Mouse (Mus musculus): Measurements from ENCODE around the gene Hspa2. TPM values are rescaled to one million over a fixed set of nuclear protein-coding genes. Genes with fewer than 3 reads are reported as not detected.

Gene Hspa2
- polyA plus RNA-seq, 1 experiment from 2014 or later, result 10.4 TPM

DNA sequence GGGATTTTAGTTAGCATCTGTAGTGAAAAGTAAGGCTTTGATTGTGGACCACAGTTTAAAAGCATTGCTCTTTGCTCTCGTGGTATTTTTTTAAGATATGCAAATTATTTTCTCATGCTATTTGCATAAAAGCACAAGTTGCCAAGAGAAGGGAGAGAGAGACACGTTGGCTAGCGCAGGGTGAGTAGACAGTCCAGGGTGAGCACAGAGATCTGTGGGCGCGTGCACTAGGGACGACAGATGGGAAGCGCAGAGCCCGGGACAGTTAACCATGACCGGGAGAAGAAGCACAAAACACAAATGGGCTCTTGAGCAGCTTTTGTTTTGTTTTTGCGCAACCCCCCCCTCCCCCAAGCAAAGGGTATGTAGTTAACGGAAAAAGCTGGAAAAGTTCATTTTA, 15.2 kb upstream of the Hspa2 start:
- 66% methylated on average over 11 of the region's 11 CpGs for WGBS

DNA sequence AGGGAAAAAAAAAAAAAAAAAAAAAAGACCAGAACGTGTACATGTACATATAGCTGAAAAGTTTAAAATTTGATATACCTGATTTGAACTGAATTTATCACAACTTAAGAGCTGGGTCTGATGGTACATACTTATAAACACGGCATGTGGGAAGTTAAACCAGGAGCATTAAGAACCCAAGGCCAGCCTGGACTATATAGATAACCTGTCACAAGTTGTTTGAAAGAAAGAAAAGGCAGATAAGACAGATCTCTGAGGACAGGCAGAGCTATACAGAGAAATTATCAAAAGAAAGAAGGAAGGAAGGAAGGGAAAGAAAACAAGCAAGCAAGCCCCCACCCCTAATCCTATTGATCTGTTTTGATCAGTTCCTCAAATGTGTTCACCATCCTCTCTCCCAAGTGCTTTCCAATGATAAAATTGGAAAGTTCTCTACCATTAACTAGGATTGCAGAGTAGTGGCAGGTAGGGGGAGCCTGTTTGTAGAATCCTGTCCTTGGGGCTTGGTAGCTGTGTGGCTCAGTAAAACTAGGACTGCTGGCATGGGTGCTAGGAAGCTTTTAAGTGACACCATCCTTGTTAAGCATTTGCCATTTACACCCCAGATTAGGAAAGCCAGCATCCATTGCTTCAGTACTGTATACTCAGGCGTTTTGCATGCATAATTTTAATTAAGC, 12.2 kb upstream of the Hspa2 start:
- H3K4me3 ChIP-seq, result no peak overlapping the region
- H3K4me2 ChIP-seq (replicated peaks), result no peak overlapping the region
- H3K27me3 ChIP-seq, result no peaks in the 10 kb centered on the region
- 83% methylated on average over 3 of the region's 3 CpGs for WGBS
- H3K4me1 ChIP-seq, result no peaks in the 10 kb centered on the region
- no peak for ATAC-seq (ENCODE audit: low FRiP score)
- no peak overlapping the region for H3K9ac ChIP-seq
- no peak overlapping the region for H3K27ac ChIP-seq
- H3K9me3 ChIP-seq (replicated peaks), result no peaks in the 10 kb centered on the region
- peaks cover 5% of the 10 kb centered on the region for H3K36me3 ChIP-seq

More for the DNA sequence above, 15.2 kb upstream of the Hspa2 start:
- no peak for ATAC-seq (ENCODE audit: low FRiP score)
- Histone ChIP-seq H3K36me3 (peaks cover 23% of the 10 kb centered on the region), H3K4me3 (no peak overlapping the region), H3K9ac (no peak overlapping the region), H3K27ac (no peak overlapping the region), H3K27me3 (no peaks in the 10 kb centered on the region), H3K4me1 (no peaks in the 10 kb centered on the region), H3K9me3 (replicated peaks) (no peaks in the 10 kb centered on the region), H3K4me2 (replicated peaks) (no peak overlapping the region)

DNA sequence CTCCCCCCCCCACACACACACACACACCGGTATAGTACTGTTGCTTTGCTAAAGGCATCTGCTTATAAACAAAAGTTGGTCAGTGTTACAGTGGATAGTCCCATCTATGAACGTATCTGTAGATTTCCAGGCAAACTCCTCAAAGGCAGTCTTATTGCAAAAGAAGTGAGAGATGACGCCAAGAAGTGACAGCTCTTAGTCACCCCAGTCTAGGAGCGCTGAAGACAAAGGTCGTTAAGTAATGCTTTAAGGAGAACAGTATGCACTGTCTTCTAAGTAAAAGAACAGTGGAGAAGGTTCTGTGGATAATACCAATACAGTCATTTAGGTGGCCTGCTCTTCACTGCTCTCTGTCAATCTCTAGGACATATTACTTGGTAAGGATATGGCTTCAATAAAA, 11.0 kb upstream of the Hspa2 start:
- WGBS, result 86% methylated on average over 5 of the region's 5 CpGs

DNA sequence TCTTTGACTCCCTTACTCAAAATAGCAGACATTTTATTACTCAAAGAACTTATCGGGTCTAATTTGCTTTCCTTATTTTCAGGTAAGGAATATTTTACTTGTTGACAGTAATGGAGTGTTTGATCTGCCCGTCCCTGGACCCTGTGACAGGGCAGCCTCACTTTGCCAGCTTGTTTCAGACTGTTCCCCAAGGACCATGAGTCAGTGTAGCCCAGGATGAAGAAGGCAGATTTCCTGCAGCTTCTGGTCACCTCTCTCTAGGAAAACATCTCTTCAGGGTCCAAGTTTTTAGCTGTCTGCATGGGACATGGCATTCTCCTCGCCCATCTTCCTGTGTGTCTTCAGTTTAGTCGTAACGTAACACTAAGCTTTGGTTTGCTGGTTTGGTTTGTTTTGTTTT, 6.7 kb upstream of the Hspa2 start:
- no peak overlapping the region for H3K9ac ChIP-seq
- no peak overlapping the region for H3K27ac ChIP-seq
- H3K4me3 ChIP-seq, result no peak overlapping the region
- no peak for ATAC-seq (ENCODE audit: low FRiP score)
- H3K27me3 ChIP-seq, result peaks cover 9% of the 10 kb centered on the region
- H3K36me3 ChIP-seq, result no peaks in the 10 kb centered on the region
- H3K4me1 ChIP-seq, result no peaks in the 10 kb centered on the region
- WGBS, result 84% methylated on average over 5 of the region's 5 CpGs
- no peaks in the 10 kb centered on the region for H3K9me3 ChIP-seq (replicated peaks)
- no peak overlapping the region for H3K4me2 ChIP-seq (replicated peaks)

More for the DNA sequence above, 11.0 kb upstream of the Hspa2 start:
- no peak overlapping the region for H3K4me3 ChIP-seq
- no peaks in the 10 kb centered on the region for H3K9me3 ChIP-seq (replicated peaks)
- ATAC-seq (ENCODE audit: low FRiP score), result no peak
- H3K4me1 ChIP-seq, result no peaks in the 10 kb centered on the region
- no peak overlapping the region for H3K4me2 ChIP-seq (replicated peaks)
- no peaks in the 10 kb centered on the region for H3K27me3 ChIP-seq
- no peak overlapping the region for H3K27ac ChIP-seq
- H3K36me3 ChIP-seq, result no peaks in the 10 kb centered on the region
- no peak overlapping the region for H3K9ac ChIP-seq

DNA sequence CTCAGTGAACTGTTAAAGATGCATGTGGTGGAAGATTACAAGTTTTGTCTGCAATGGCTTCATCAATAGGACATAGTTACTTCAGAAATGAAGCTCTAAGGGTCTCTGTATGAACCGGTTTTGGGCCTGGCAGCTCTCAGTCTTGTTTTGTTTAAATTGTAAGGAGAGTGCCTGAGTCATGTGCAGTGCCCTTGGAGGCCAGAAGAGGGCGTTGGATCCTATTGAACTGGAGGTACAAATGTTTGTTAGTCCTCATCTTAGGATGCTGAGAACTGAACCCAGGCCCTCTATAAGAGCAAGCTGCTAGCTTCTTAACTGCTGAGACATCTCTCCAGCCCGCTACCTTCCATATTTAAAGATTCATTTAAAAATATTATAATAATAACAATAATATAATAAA, 2.3 kb upstream of the Hspa2 start:
- Histone ChIP-seq H3K4me3 (no peak overlapping the region), H3K9ac (no peak overlapping the region), H3K4me1 (peaks cover 20% of the 10 kb centered on the region), H3K27ac (no peak overlapping the region), H3K27me3 (peaks cover 30% of the 10 kb centered on the region), H3K9me3 (replicated peaks) (no peaks in the 10 kb centered on the region), H3K4me2 (replicated peaks) (no peak overlapping the region), H3K36me3 (no peaks in the 10 kb centered on the region)
- ATAC-seq (ENCODE audit: low FRiP score), result no peak
- 57% methylated on average over 3 of the region's 3 CpGs for WGBS

DNA sequence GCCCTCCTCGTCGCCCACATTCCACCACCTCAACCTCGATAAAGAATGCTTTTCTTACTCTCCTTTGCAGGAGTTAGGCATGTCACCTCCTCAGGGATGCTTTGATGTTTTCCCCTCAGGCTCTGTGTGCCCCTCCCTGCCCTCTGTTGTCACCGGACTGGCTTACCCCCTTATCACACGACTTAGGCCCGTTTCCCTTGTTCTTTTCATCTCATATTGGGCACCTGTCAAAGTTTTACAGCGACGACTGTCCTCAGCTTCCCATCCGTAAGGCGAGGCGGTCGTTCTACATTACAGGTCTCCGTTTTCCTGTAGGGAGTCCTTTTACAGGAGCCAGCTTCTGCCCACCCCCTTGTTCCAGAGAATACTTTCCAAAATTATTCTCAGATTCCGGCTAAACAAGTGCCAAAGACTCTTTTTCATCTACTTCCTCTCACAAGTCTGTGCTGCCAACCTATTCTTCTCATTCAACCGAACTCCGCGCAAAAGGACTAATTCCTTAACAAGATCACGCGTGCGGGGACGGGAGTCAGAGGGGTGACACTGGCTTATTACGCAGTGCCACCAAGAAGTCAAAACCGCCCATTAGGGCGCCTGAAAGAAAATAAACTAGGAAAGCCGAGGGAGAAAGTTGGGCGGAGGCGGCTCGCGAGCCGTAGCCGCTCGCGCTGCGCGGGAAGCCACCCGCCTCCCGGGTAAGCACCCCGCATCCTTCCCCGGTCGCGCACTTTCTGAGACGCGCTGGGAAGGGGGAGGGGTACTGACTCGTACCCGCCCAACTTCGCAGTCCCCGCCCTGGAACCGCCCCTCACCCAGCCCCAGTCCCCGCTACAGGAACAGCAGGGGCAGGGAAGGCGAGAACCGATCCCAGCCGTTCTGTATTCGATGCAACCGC, 738 bp upstream of the Hspa2 start:
- Histone ChIP-seq H3K27ac (peak overlapping the region; percentile 89), H3K9me3 (replicated peaks) (no peaks in the 10 kb centered on the region), H3K9ac (peak overlapping the region; percentile 66), H3K4me3 (peak overlapping the region; percentile 55), H3K36me3 (no peaks in the 10 kb centered on the region), H3K4me2 (replicated peaks) (peak overlapping the region; percentile 75), H3K27me3 (peaks cover 43% of the 10 kb centered on the region), H3K4me1 (peaks cover 20% of the 10 kb centered on the region)
- under 1% methylated on average over 54 of the region's 54 CpGs for WGBS
- ATAC-seq (ENCODE audit: low FRiP score), result peak; percentile 94

DNA sequence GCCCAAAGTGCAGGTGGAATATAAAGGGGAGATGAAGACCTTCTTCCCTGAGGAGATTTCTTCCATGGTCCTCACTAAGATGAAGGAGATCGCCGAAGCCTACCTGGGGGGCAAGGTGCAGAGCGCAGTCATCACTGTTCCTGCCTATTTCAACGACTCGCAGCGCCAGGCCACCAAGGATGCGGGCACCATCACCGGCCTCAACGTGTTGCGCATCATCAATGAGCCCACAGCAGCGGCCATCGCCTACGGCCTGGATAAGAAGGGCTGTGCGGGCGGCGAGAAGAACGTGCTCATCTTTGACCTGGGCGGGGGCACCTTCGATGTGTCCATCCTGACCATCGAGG, 833 bp downstream of the Hspa2 start:
- Histone ChIP-seq H3K9ac (no peak overlapping the region), H3K4me1 (peaks cover 20% of the 10 kb centered on the region), H3K36me3 (no peaks in the 10 kb centered on the region), H3K4me2 (replicated peaks) (peak overlapping the region; percentile 75), H3K27ac (no peak overlapping the region), H3K9me3 (replicated peaks) (no peaks in the 10 kb centered on the region), H3K4me3 (peak overlapping the region; percentile 55), H3K27me3 (peaks cover 48% of the 10 kb centered on the region)
- 5% methylated on average over 20 of the region's 20 CpGs for WGBS
- no peak for ATAC-seq (ENCODE audit: low FRiP score)

DNA sequence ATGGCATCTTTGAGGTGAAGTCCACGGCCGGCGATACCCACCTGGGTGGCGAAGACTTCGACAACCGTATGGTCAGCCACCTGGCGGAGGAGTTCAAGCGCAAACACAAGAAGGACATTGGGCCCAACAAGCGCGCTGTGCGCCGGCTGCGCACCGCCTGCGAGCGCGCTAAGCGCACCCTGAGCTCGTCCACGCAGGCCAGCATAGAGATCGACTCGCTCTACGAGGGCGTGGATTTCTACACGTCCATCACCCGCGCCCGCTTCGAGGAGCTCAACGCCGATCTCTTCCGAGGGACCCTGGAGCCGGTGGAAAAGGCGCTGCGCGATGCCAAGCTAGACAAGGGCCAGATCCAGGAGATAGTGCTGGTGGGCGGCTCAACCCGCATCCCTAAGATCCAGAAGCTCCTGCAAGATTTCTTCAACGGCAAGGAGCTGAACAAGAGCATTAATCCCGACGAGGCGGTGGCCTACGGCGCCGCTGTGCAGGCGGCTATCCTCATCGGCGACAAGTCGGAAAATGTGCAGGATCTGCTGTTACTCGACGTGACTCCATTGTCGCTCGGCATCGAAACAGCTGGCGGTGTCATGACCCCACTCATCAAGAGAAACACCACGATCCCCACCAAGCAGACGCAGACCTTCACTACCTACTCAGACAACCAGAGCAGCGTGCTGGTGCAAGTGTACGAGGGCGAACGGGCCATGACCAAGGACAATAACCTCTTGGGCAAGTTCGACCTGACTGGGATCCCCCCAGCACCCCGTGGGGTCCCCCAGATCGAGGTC, 1.4 kb downstream of the Hspa2 start:
- no peak for ATAC-seq (ENCODE audit: low FRiP score)
- H3K9me3 ChIP-seq (replicated peaks), result no peaks in the 10 kb centered on the region
- H3K36me3 ChIP-seq, result no peaks in the 10 kb centered on the region
- peaks cover 50% of the 10 kb centered on the region for H3K27me3 ChIP-seq
- WGBS, result 4% methylated on average over 64 of the region's 64 CpGs
- peak overlapping the region; percentile 55 for H3K4me3 ChIP-seq
- H3K27ac ChIP-seq, result no peak overlapping the region
- H3K4me1 ChIP-seq, result peaks cover 20% of the 10 kb centered on the region
- H3K9ac ChIP-seq, result no peak overlapping the region
- peak overlapping the region; percentile 75 for H3K4me2 ChIP-seq (replicated peaks)

GRCm38 (mm10) chr12:76405971-76406370, 2.0 kb downstream of the Hspa2 start:
- Histone ChIP-seq H3K27ac (no peak overlapping the region), H3K36me3 (no peaks in the 10 kb centered on the region), H3K9ac (no peak overlapping the region), H3K4me3 (peak overlapping the region; percentile 55), H3K27me3 (peaks cover 51% of the 10 kb centered on the region), H3K4me1 (peaks cover 20% of the 10 kb centered on the region), H3K9me3 (replicated peaks) (no peaks in the 10 kb centered on the region), H3K4me2 (replicated peaks) (peak overlapping the region; percentile 75)
- WGBS, result 4% methylated on average over 23 of the region's 23 CpGs
- ATAC-seq (ENCODE audit: low FRiP score), result no peak

- Histone ChIP-seq H3K27me3 (peaks cover 42% of the 10 kb centered on the region), H3K27ac (no peak overlapping the region), H3K9me3 (replicated peaks) (no peaks in the 10 kb centered on the region), H3K4me1 (peaks cover 20% of the 10 kb centered on the region), H3K4me3 (no peak overlapping the region), H3K4me2 (replicated peaks) (no peak overlapping the region), H3K9ac (no peak overlapping the region), H3K36me3 (no peaks in the 10 kb centered on the region)
- no peak for ATAC-seq (ENCODE audit: low FRiP score)
- 30% methylated on average over 1 of the region's 1 CpGs for WGBS
These were observed 3.2 kb downstream of the Hspa2 start for GRCm38 (mm10) chr12:76407184-76407583.

DNA sequence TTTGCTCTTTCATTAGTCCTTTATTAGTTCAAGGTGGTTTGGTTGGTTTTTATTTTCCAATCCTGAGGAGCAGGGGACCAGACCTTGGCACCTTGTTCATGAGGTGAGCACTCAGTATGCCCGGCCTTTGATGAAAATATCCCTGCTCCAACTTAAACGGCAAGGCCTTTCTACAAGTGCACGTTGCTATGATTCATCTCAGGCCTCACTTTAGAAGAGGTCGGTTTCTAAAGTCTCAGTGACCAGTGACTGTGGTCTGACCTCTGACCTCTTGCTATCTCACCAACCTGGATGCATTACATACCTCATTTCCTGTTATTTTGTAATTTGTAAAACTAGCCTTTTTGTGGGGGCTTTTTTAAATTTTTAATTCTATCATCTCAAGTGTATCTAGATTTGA, 5.2 kb downstream of the Hspa2 start:
- H3K27me3 ChIP-seq, result peaks cover 42% of the 10 kb centered on the region
- no peak overlapping the region for H3K27ac ChIP-seq
- no peak overlapping the region for H3K9ac ChIP-seq
- no peaks in the 10 kb centered on the region for H3K9me3 ChIP-seq (replicated peaks)
- H3K4me3 ChIP-seq, result no peak overlapping the region
- ATAC-seq (ENCODE audit: low FRiP score), result no peak
- H3K4me1 ChIP-seq, result peaks cover 16% of the 10 kb centered on the region
- 61% methylated on average over 4 of the region's 4 CpGs for WGBS
- H3K4me2 ChIP-seq (replicated peaks), result no peak overlapping the region
- H3K36me3 ChIP-seq, result no peaks in the 10 kb centered on the region

GRCm38 (mm10) chr12:76415383-76416010, 11.5 kb downstream of the Hspa2 start:
- H3K36me3 ChIP-seq, result no peaks in the 10 kb centered on the region
- WGBS, result 88% methylated on average over 12 of the region's 12 CpGs
- H3K4me1 ChIP-seq, result peaks cover 5% of the 10 kb centered on the region
- peaks cover 23% of the 10 kb centered on the region for H3K27me3 ChIP-seq
- H3K9me3 ChIP-seq (replicated peaks), result no peaks in the 10 kb centered on the region; the same call in 1 of the 2 replicates
- no peak overlapping the region for H3K4me2 ChIP-seq (replicated peaks)
- no peak for ATAC-seq (ENCODE audit: low FRiP score)
- no peak overlapping the region for H3K4me3 ChIP-seq
- no peak overlapping the region for H3K9ac ChIP-seq
- H3K27ac ChIP-seq, result no peak overlapping the region
